Mouse (Mus musculus): Measurements from ENCODE around the gene Smg6. TPM values are rescaled to one million over a fixed set of nuclear protein-coding genes. Genes with fewer than 3 reads are reported as not detected.
A peak's percentile ranks its signal among the peaks of the same experiment; 100 is the strongest.

Smg6 gene
- polyA plus RNA-seq, 1 experiment from 2014 or later: 11.2 TPM

DNA sequence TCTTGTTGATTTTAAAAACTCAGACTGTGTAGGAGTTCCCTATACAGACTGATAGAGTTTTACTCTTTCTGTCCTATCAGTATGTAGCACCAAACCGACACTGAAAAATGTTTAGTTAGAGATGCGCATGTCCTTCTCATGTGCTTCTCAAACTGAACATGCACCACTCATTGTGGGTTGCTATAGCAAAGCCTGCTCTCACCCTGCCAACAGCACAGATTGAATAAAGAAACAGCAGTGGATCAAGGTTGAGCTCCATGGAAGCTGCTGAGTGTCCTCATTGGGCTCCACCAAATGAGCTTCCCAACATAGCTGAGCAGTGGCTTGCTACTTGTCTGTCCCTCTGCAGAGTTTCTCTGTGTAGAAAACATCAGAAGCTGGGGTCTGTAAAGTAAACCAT, 192.5 kb downstream of the Smg6 start:
- Histone ChIP-seq H3K4me3 (ENCODE audit: low read length) (no peak overlapping the region), H3K9ac (ENCODE audit: low read length) (no peak overlapping the region), H3K4me1 (ENCODE audit: control insufficient read depth, insufficient read depth, low read length) (peaks cover 15% of the 10 kb centered on the region), H3K4me2 (ENCODE audit: low read depth, low read length) (no peak overlapping the region), H3K27ac (ENCODE audit: low read length) (no peak overlapping the region), H3K27me3 (ENCODE audit: control insufficient read depth, insufficient read depth, low read length) (no peaks in the 10 kb centered on the region), H3K36me3 (ENCODE audit: control insufficient read depth, insufficient read depth) (no peaks in the 10 kb centered on the region), H3K9me3 (replicated peaks; ENCODE audit: control insufficient read depth, low read length) (no peaks in the 10 kb centered on the region)
- no peak for ATAC-seq (replicated peaks; ENCODE audit: extremely low read depth, insufficient read depth, low FRiP score)
- WGBS: 84% methylated on average over 2 of the region's 2 CpGs

DNA sequence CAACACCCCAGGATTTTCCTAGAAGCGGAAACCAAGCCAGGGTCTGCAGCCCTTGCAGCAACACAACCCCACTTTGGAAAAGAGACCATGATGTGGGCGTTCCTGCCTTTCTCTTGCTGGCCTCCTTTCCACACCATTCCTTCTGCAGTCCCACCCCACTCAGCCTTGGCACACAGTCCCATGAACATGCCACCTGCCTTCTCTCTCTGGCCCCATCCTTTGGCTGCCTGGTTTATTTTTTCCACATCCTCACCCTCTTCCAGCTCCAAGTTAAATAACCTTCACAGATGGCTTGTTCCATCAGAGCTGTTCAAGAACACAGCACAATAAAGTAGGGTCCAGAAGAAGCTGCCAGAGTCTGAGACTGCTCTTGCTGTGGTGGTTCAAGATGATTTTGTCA, 193.7 kb downstream of the Smg6 start:
- H3K27ac ChIP-seq (ENCODE audit: low read length): no peak overlapping the region
- 83% methylated on average over 2 of the region's 2 CpGs for WGBS
- no peak overlapping the region for H3K4me2 ChIP-seq (ENCODE audit: low read depth, low read length)
- no peak overlapping the region for H3K4me3 ChIP-seq (ENCODE audit: low read length)
- no peak for ATAC-seq (replicated peaks; ENCODE audit: extremely low read depth, insufficient read depth, low FRiP score)
- H3K9ac ChIP-seq (ENCODE audit: low read length): no peak overlapping the region
- H3K27me3 ChIP-seq (ENCODE audit: control insufficient read depth, insufficient read depth, low read length): no peaks in the 10 kb centered on the region
- peaks cover 15% of the 10 kb centered on the region for H3K4me1 ChIP-seq (ENCODE audit: control insufficient read depth, insufficient read depth, low read length)
- H3K36me3 ChIP-seq (ENCODE audit: control insufficient read depth, insufficient read depth): no peaks in the 10 kb centered on the region
- H3K9me3 ChIP-seq (replicated peaks; ENCODE audit: control insufficient read depth, low read length): no peaks in the 10 kb centered on the region

GRCm38 (mm10) chr11:75119841-75120240, 194.2 kb downstream of the Smg6 start:
- 50% methylated on average over 3 of the region's 3 CpGs for WGBS
- Histone ChIP-seq H3K4me1 (ENCODE audit: control insufficient read depth, insufficient read depth, low read length) (peaks cover 15% of the 10 kb centered on the region), H3K4me2 (ENCODE audit: low read depth, low read length) (no peak overlapping the region), H3K36me3 (ENCODE audit: control insufficient read depth, insufficient read depth) (no peaks in the 10 kb centered on the region), H3K9ac (ENCODE audit: low read length) (no peak overlapping the region), H3K9me3 (replicated peaks; ENCODE audit: control insufficient read depth, low read length) (no peaks in the 10 kb centered on the region), H3K4me3 (ENCODE audit: low read length) (no peak overlapping the region), H3K27ac (ENCODE audit: low read length) (no peak overlapping the region), H3K27me3 (ENCODE audit: control insufficient read depth, insufficient read depth, low read length) (no peaks in the 10 kb centered on the region)
- ATAC-seq (replicated peaks; ENCODE audit: extremely low read depth, insufficient read depth, low FRiP score): no peak

- Histone ChIP-seq H3K36me3 (ENCODE audit: control insufficient read depth, insufficient read depth) (no peaks in the 10 kb centered on the region), H3K4me1 (ENCODE audit: control insufficient read depth, insufficient read depth, low read length) (peaks cover 14% of the 10 kb centered on the region), H3K27me3 (ENCODE audit: control insufficient read depth, insufficient read depth, low read length) (no peaks in the 10 kb centered on the region), H3K4me3 (ENCODE audit: low read length) (no peak overlapping the region), H3K9me3 (replicated peaks; ENCODE audit: control insufficient read depth, low read length) (no peaks in the 10 kb centered on the region), H3K27ac (ENCODE audit: low read length) (no peak overlapping the region), H3K4me2 (ENCODE audit: low read depth, low read length) (no peak overlapping the region), H3K9ac (ENCODE audit: low read length) (no peak overlapping the region)
- no peak for ATAC-seq (replicated peaks; ENCODE audit: extremely low read depth, insufficient read depth, low FRiP score)
- WGBS: 56% methylated on average over 1 of the region's 1 CpGs
Observed at GRCm38 (mm10) chr11:75121348-75121747, 195.7 kb downstream of the Smg6 start.

DNA sequence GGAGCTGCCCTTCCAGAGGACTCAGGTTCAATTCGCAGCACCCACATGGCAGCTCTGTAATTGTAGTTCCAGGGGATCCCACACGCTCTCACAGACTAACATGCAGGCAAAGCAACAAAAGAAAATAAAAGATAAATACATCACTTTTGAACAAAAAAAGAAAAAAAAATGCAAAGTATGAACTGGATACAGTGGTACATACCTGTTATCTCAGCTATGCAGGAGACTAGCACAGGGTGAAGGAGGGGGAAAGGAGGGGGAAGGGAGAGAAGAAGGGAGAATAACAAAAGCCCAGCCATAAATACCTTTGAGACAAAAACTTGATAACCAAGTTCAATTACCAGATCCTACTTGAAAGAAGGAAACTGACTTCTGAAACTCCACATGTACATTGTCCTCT, 198.8 kb downstream of the Smg6 start:
- no peaks in the 10 kb centered on the region for H3K36me3 ChIP-seq (ENCODE audit: control insufficient read depth, insufficient read depth)
- 97% methylated on average over 2 of the region's 2 CpGs for WGBS
- H3K27ac ChIP-seq (ENCODE audit: low read length): no peak overlapping the region
- H3K4me2 ChIP-seq (ENCODE audit: low read depth, low read length): no peak overlapping the region
- peaks cover 9% of the 10 kb centered on the region for H3K4me1 ChIP-seq (ENCODE audit: control insufficient read depth, insufficient read depth, low read length)
- no peaks in the 10 kb centered on the region for H3K9me3 ChIP-seq (replicated peaks; ENCODE audit: control insufficient read depth, low read length)
- no peaks in the 10 kb centered on the region for H3K27me3 ChIP-seq (ENCODE audit: control insufficient read depth, insufficient read depth, low read length)
- no peak for ATAC-seq (replicated peaks; ENCODE audit: extremely low read depth, insufficient read depth, low FRiP score)
- no peak overlapping the region for H3K9ac ChIP-seq (ENCODE audit: low read length)
- H3K4me3 ChIP-seq (ENCODE audit: low read length): no peak overlapping the region

DNA sequence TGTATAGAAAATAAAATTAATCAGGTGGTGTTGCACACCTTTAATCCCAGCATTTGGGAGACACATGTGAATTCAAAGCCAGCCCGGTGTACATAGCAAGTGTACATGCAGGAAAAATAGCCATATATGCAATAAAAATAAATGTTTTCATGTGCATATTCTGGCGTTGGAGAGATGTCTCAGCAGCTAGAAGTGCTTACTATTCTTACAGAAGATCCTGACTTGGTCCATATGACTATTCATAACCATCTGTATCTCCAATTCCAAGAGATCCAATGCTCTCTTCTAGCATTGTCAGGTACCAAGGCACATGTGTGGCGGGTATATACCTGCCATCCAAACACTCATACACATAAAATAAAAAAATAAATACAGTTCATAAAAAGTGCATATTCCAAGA, 200.8 kb downstream of the Smg6 start:
- H3K36me3 ChIP-seq (ENCODE audit: control insufficient read depth, insufficient read depth): no peaks in the 10 kb centered on the region
- H3K9me3 ChIP-seq (replicated peaks; ENCODE audit: control insufficient read depth, low read length): no peaks in the 10 kb centered on the region
- H3K4me2 ChIP-seq (ENCODE audit: low read depth, low read length): no peak overlapping the region
- no peaks in the 10 kb centered on the region for H3K4me1 ChIP-seq (ENCODE audit: control insufficient read depth, insufficient read depth, low read length)
- no peak overlapping the region for H3K9ac ChIP-seq (ENCODE audit: low read length)
- 91% methylated on average over 3 of the region's 3 CpGs for WGBS
- H3K27me3 ChIP-seq (ENCODE audit: control insufficient read depth, insufficient read depth, low read length): no peaks in the 10 kb centered on the region
- no peak for ATAC-seq (replicated peaks; ENCODE audit: extremely low read depth, insufficient read depth, low FRiP score)
- no peak overlapping the region for H3K27ac ChIP-seq (ENCODE audit: low read length)
- no peak overlapping the region for H3K4me3 ChIP-seq (ENCODE audit: low read length)

DNA sequence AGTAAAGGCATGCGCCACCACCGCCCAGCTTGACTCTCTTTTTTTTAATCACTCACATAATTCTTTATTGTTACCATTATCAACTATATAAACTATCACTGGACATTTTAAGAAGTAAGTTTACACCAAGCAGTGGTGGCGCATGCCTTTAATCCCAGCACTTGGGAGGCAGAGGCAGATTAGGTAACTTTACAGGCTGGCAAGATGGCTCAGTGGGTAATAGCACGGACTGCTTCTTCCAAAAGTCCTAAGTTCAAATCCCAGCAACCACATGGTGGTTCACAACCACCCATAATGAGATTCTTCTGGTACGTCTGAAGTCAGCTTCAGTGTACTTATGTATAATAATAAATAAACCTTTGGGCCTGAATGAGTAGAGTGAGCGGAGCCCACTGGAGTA, 203.9 kb downstream of the Smg6 start:
- Histone ChIP-seq H3K27me3 (ENCODE audit: control insufficient read depth, insufficient read depth, low read length) (no peaks in the 10 kb centered on the region), H3K4me1 (ENCODE audit: control insufficient read depth, insufficient read depth, low read length) (peaks cover 15% of the 10 kb centered on the region), H3K9ac (ENCODE audit: low read length) (no peak overlapping the region), H3K27ac (ENCODE audit: low read length) (no peak overlapping the region), H3K4me2 (ENCODE audit: low read depth, low read length) (no peak overlapping the region), H3K36me3 (ENCODE audit: control insufficient read depth, insufficient read depth) (no peaks in the 10 kb centered on the region), H3K9me3 (replicated peaks; ENCODE audit: control insufficient read depth, low read length) (no peaks in the 10 kb centered on the region), H3K4me3 (ENCODE audit: low read length) (no peak overlapping the region)
- ATAC-seq (replicated peaks; ENCODE audit: extremely low read depth, insufficient read depth, low FRiP score): no peak
- WGBS: 98% methylated on average over 6 of the region's 6 CpGs

DNA sequence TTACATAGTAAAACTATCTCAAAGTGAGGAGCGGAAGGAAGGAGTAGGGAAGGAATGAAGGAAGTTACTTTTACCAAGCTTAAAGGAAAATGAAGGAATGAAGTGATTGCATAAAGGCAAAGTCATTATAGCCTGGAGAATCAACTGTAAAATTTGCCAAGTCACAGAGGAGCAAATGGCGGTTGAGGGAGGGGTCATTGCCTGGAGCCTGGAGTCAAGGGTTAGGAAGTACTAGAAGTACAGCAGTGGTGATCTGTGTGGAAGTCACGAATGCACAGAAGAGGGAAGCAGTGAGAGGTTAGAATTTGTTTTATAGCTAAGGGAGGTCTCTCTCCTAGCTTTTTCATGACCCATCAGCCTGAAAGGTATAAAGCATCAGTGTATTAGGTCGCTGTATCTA, 205.7 kb downstream of the Smg6 start:
- H3K36me3 ChIP-seq (ENCODE audit: control insufficient read depth, insufficient read depth): no peaks in the 10 kb centered on the region
- H3K4me2 ChIP-seq (ENCODE audit: low read depth, low read length): no peak overlapping the region
- H3K4me1 ChIP-seq (ENCODE audit: control insufficient read depth, insufficient read depth, low read length): peaks cover 18% of the 10 kb centered on the region
- H3K27me3 ChIP-seq (ENCODE audit: control insufficient read depth, insufficient read depth, low read length): no peaks in the 10 kb centered on the region
- no peak overlapping the region for H3K27ac ChIP-seq (ENCODE audit: low read length)
- no peaks in the 10 kb centered on the region for H3K9me3 ChIP-seq (replicated peaks; ENCODE audit: control insufficient read depth, low read length)
- ATAC-seq (replicated peaks; ENCODE audit: extremely low read depth, insufficient read depth, low FRiP score): no peak
- no peak overlapping the region for H3K4me3 ChIP-seq (ENCODE audit: low read length)
- H3K9ac ChIP-seq (ENCODE audit: low read length): no peak overlapping the region
- 80% methylated on average over 4 of the region's 4 CpGs for WGBS

- Histone ChIP-seq H3K4me3 (ENCODE audit: low read length) (no peak overlapping the region), H3K36me3 (ENCODE audit: control insufficient read depth, insufficient read depth) (no peaks in the 10 kb centered on the region), H3K9me3 (replicated peaks; ENCODE audit: control insufficient read depth, low read length) (no peaks in the 10 kb centered on the region), H3K4me2 (ENCODE audit: low read depth, low read length) (no peak overlapping the region), H3K4me1 (ENCODE audit: control insufficient read depth, insufficient read depth, low read length) (peaks cover 25% of the 10 kb centered on the region), H3K27ac (ENCODE audit: low read length) (peak overlapping the region; percentile 32; the same call in 1 of the 2 replicates), H3K9ac (ENCODE audit: low read length) (no peak overlapping the region), H3K27me3 (ENCODE audit: control insufficient read depth, insufficient read depth, low read length) (no peaks in the 10 kb centered on the region)
- no peak; the same call in 1 of the 2 replicates for ATAC-seq (replicated peaks; ENCODE audit: extremely low read depth, insufficient read depth, low FRiP score)
- WGBS: 58% methylated on average over 5 of the region's 5 CpGs
Observed at GRCm38 (mm10) chr11:75132278-75132677, 206.7 kb downstream of the Smg6 start.

DNA sequence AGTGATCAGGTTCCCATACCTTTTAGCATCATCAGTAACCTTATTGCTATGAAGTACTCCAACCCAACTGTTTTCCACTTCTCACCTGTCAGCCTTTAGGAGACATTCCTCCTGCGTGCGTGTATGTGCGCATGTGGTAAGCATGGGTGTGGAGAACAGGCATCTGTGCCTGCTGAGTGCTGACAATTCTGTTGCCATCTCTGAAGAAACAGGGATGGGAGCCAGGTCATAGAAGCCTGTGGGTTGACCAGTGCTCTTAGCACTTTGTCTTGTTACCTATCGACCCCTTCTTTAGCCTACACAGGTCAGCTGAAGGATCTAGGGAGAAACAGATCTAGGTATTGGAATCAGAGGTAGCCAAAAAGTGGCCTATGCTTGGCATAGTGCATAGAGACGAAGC, 207.8 kb downstream of the Smg6 start:
- no peak overlapping the region for H3K4me3 ChIP-seq (ENCODE audit: low read length)
- H3K27me3 ChIP-seq (ENCODE audit: control insufficient read depth, insufficient read depth, low read length): no peaks in the 10 kb centered on the region
- WGBS: 79% methylated on average over 5 of the region's 5 CpGs
- no peaks in the 10 kb centered on the region for H3K36me3 ChIP-seq (ENCODE audit: control insufficient read depth, insufficient read depth)
- H3K4me1 ChIP-seq (ENCODE audit: control insufficient read depth, insufficient read depth, low read length): peaks cover 35% of the 10 kb centered on the region
- H3K9me3 ChIP-seq (replicated peaks; ENCODE audit: control insufficient read depth, low read length): no peaks in the 10 kb centered on the region
- peak overlapping the region; percentile 21; the same call in 1 of the 2 replicates for H3K9ac ChIP-seq (ENCODE audit: low read length)
- no peak overlapping the region for H3K4me2 ChIP-seq (ENCODE audit: low read depth, low read length)
- peak overlapping the region; percentile 77 for H3K27ac ChIP-seq (ENCODE audit: low read length)
- ATAC-seq (replicated peaks; ENCODE audit: extremely low read depth, insufficient read depth, low FRiP score): no peak
